10 mouse cellular contexts compared by ENCODE assay signal in genomic region chr9:56533916-56534315, GRCm38 (mm10).
DNase-seq lines count a peak whose midpoint lies in the region; ATAC-seq and TF ChIP-seq lines count a peak whose summit lies in the region.
"Had no signal": no experiment of that assay in that cellular context is flagged by ENCODE, and none has a peak within 500 bp of the region (broad histone marks: within the 10 kb centered on the region; RNA-seq: fewer than 3 reads in every experiment).

No protein-coding gene starts in this region.

- no peak; the same call in 1 of the 2 replicates for ATAC-seq in liver, embryonic 11.5 days (replicated peaks; ENCODE audit: low FRiP score)
- ATAC-seq in embryonic facial prominence, embryonic 14.5 days (ENCODE audit: low read depth) = no peak
- ATAC-seq in kidney, postnatal 0 days (replicated peaks; ENCODE audit: low FRiP score, low read depth) = peak; percentile 46; the same call in 1 of the 2 replicates
- ATAC-seq in monocyte, adult 5-6 weeks (replicated peaks; ENCODE audit: insufficient number of reproducible peaks, low FRiP score, low TSS enrichment, poor library complexity, severe bottlenecking) = 0 out of 2 replicates have a peak, but pooled peaks have one; percentile 43
- no peak for ATAC-seq in erythroblast, adult 5-6 weeks (replicated peaks; ENCODE audit: low FRiP score, poor library complexity, severe bottlenecking)

- DNase-seq in liver (peak; percentile 10), adipocyte (ENCODE audit: low spot score) (no peak)
- DNase-seq in liver, embryonic 11.5 days (ENCODE audit: low spot score) = no peak
- peak; percentile 19 for DNase-seq in embryonic facial prominence, embryonic 14.5 days (ENCODE audit: low spot score)
- DNase-seq in kidney, postnatal 0 days (ENCODE audit: low spot score) = no peak
- no peak for DNase-seq in ovary, adult 18-20 months (ENCODE audit: low spot score)
- DNase-seq: cerebellum, adult 18-20 months had no signal

- no peak overlapping the region for H3K4me2 ChIP-seq in liver, embryonic 11.5 days
- H3K4me2 ChIP-seq in embryonic facial prominence, embryonic 14.5 days (ENCODE audit: low read depth, low read length) = no peak overlapping the region
- H3K4me2 ChIP-seq in kidney, postnatal 0 days (ENCODE audit: low read length) = no peak overlapping the region
- H3K4me2 ChIP-seq: limb, embryonic 12.5 days had no signal

- whole genome bisulfite sequencing in liver, embryonic 11.5 days = 57% methylated on average over 9 of the region's 9 CpGs
- WGBS in embryonic facial prominence, embryonic 14.5 days = 64% methylated on average over 9 of the region's 9 CpGs
- 70% methylated on average over 9 of the region's 9 CpGs for WGBS in kidney, postnatal 0 days

- 0 out of 2 replicates have a peak, but pooled peaks have one; percentile 2 for TF ChIP-seq CTCF in kidney, postnatal 0 days (IDR thresholded peaks at IDR 0.05; ENCODE audit: low read depth)

- H3K27me3 ChIP-seq in liver, embryonic 11.5 days (replicated peaks; ENCODE audit: control insufficient read depth, insufficient read depth, low read length) = no peaks in the 10 kb centered on the region
- no peaks in the 10 kb centered on the region for H3K27me3 ChIP-seq in embryonic facial prominence, embryonic 14.5 days (replicated peaks; ENCODE audit: control insufficient read depth, insufficient read depth, low read length)
- H3K27me3 ChIP-seq in kidney, postnatal 0 days (ENCODE audit: insufficient read depth, low read length) = no peaks in the 10 kb centered on the region

- H3K9me3 ChIP-seq in liver, embryonic 11.5 days (ENCODE audit: control insufficient read depth, low read length) = no peaks in the 10 kb centered on the region
- no peaks in the 10 kb centered on the region for H3K9me3 ChIP-seq in embryonic facial prominence, embryonic 14.5 days (ENCODE audit: control insufficient read depth, low read length)
- H3K9me3 ChIP-seq in kidney, postnatal 0 days (replicated peaks; ENCODE audit: low read length) = no peaks in the 10 kb centered on the region
- H3K9me3 ChIP-seq: limb, embryonic 12.5 days had no signal

- no peaks in the 10 kb centered on the region for H3K36me3 ChIP-seq in liver, embryonic 11.5 days (ENCODE audit: control insufficient read depth, insufficient read depth, low read length)
- no peaks in the 10 kb centered on the region for H3K36me3 ChIP-seq in embryonic facial prominence, embryonic 14.5 days (ENCODE audit: control insufficient read depth, insufficient read depth, low read length)
- H3K36me3 ChIP-seq in kidney, postnatal 0 days (ENCODE audit: insufficient read depth, low read length) = no peaks in the 10 kb centered on the region
- H3K36me3 ChIP-seq: limb, embryonic 12.5 days had no signal

- H3K27ac ChIP-seq in liver, embryonic 11.5 days (ENCODE audit: low read depth, low read length) = no peak overlapping the region; the same call in 1 of the 2 replicates
- no peak overlapping the region for H3K27ac ChIP-seq in embryonic facial prominence, embryonic 14.5 days (replicated peaks; ENCODE audit: low read depth, low read length)
- peak overlapping the region; percentile 11 for H3K27ac ChIP-seq in kidney, postnatal 0 days
- H3K27ac ChIP-seq: limb, embryonic 12.5 days had no signal

- no peak overlapping the region for H3K4me3 ChIP-seq in liver, embryonic 11.5 days (ENCODE audit: low read depth, low read length)
- H3K4me3 ChIP-seq in embryonic facial prominence, embryonic 14.5 days (ENCODE audit: low read depth, low read length) = no peak overlapping the region
- H3K4me3 ChIP-seq in kidney, postnatal 0 days (replicated peaks; ENCODE audit: low read depth, low read length) = no peak overlapping the region
- H3K4me3 ChIP-seq: limb, embryonic 12.5 days had no signal

- H3K4me1 ChIP-seq in liver, embryonic 11.5 days (replicated peaks; ENCODE audit: control insufficient read depth, insufficient read depth, low read length) = no peaks in the 10 kb centered on the region; the same call in 1 of the 2 replicates
- H3K4me1 ChIP-seq in embryonic facial prominence, embryonic 14.5 days (ENCODE audit: control insufficient read depth, insufficient read depth, low read length) = peaks cover 4% of the 10 kb centered on the region
- H3K4me1 ChIP-seq in kidney, postnatal 0 days (replicated peaks; ENCODE audit: insufficient read depth, low read length) = no peaks in the 10 kb centered on the region

- H3K9ac ChIP-seq in liver, embryonic 11.5 days (ENCODE audit: low read depth, low read length) = no peak overlapping the region
- H3K9ac ChIP-seq in embryonic facial prominence, embryonic 14.5 days (ENCODE audit: low read depth, low read length) = no peak overlapping the region
- no peak overlapping the region for H3K9ac ChIP-seq in kidney, postnatal 0 days (ENCODE audit: low read depth, low read length)
- H3K9ac ChIP-seq: limb, embryonic 12.5 days had no signal

Comparison
In these comparisons a context has a peak if more than half of its experiments do, and no peak if none do; other contexts are left out.
1. DNase-seq: peak in liver (single experiment) and embryonic facial prominence, embryonic 14.5 days (single experiment); none in liver, embryonic 11.5 days (single experiment), kidney, postnatal 0 days (single experiment), ovary, adult 18-20 months (single experiment) and adipocyte (single experiment).
2. ATAC-seq: peak in kidney, postnatal 0 days (single experiment) and monocyte, adult 5-6 weeks (single experiment); none in liver, embryonic 11.5 days (single experiment), embryonic facial prominence, embryonic 14.5 days (single experiment) and erythroblast, adult 5-6 weeks (single experiment).